Mouse (Mus musculus): ENCODE results near the gene Magi2.
"Not testable (repeated sequence)": the region's sequence is repeated elsewhere in the genome, so short reads cannot be mapped to it uniquely, and the experiment has no call there.

Gene Magi2

GRCm38 (mm10) chr5:20499031-20499600 is 1272.3 kb downstream of the Magi2 start:
- DNase-seq (ENCODE audit: low spot score in 2 of 2), result no peak

GRCm38 (mm10) chr5:20508609-20509008 is 1281.8 kb downstream of the Magi2 start:
- no peak for DNase-seq (ENCODE audit: low spot score in 2 of 2)

GRCm38 (mm10) chr5:20509606-20510005 is 1282.8 kb downstream of the Magi2 start:
- no peak for DNase-seq (ENCODE audit: low spot score in 2 of 2)

GRCm38 (mm10) chr5:20512377-20513126 is 1285.7 kb downstream of the Magi2 start:
- no peak for DNase-seq (ENCODE audit: low spot score in 2 of 2)

GRCm38 (mm10) chr5:20521639-20522038 is 1294.8 kb downstream of the Magi2 start:
- no peak for DNase-seq (ENCODE audit: low spot score in 2 of 2)

- no peak for DNase-seq (ENCODE audit: low spot score in 2 of 2)
Observed at GRCm38 (mm10) chr5:20522047-20522446, 1295.2 kb downstream of the Magi2 start.

GRCm38 (mm10) chr5:20523776-20524175 is 1296.9 kb downstream of the Magi2 start:
- no peak for DNase-seq (ENCODE audit: low spot score in 2 of 2)

GRCm38 (mm10) chr5:20526588-20526987 is 1299.8 kb downstream of the Magi2 start:
- DNase-seq (ENCODE audit: low spot score in 2 of 2), result not testable (repeated sequence)

- no peak for DNase-seq (ENCODE audit: low spot score in 2 of 2)
Observed at GRCm38 (mm10) chr5:20536544-20536943, 1309.7 kb downstream of the Magi2 start.

GRCm38 (mm10) chr5:20537369-20538022 is 1310.7 kb downstream of the Magi2 start:
- no peak for DNase-seq (ENCODE audit: low spot score in 2 of 2)

- DNase-seq (ENCODE audit: low spot score in 2 of 2), result no peak
Observed at GRCm38 (mm10) chr5:20544374-20544773, 1317.5 kb downstream of the Magi2 start.

- DNase-seq (ENCODE audit: low spot score in 2 of 2), result no peak
Observed at GRCm38 (mm10) chr5:20559378-20559777, 1332.5 kb downstream of the Magi2 start.

- DNase-seq (ENCODE audit: low spot score in 2 of 2), result no peak
Observed at GRCm38 (mm10) chr5:20559821-20560220, 1333.0 kb downstream of the Magi2 start.

GRCm38 (mm10) chr5:20568421-20568820 is 1341.6 kb downstream of the Magi2 start:
- no peak for DNase-seq (ENCODE audit: low spot score in 2 of 2)

GRCm38 (mm10) chr5:20568966-20569365 is 1342.1 kb downstream of the Magi2 start:
- DNase-seq (ENCODE audit: low spot score in 2 of 2), result no peak

GRCm38 (mm10) chr5:20574816-20575215 is 1348.0 kb downstream of the Magi2 start:
- DNase-seq (ENCODE audit: low spot score in 2 of 2), result no peak

GRCm38 (mm10) chr5:20575798-20576197 is 1349.0 kb downstream of the Magi2 start:
- DNase-seq (ENCODE audit: low spot score in 2 of 2), result no peak

GRCm38 (mm10) chr5:20576266-20576665 is 1349.4 kb downstream of the Magi2 start:
- no peak for DNase-seq (ENCODE audit: low spot score in 2 of 2)

GRCm38 (mm10) chr5:20578666-20579065 is 1351.8 kb downstream of the Magi2 start:
- DNase-seq (ENCODE audit: low spot score in 2 of 2), result no peak

GRCm38 (mm10) chr5:20580619-20581018 is 1353.8 kb downstream of the Magi2 start:
- DNase-seq (ENCODE audit: low spot score in 2 of 2), result no peak

- no peak for DNase-seq (ENCODE audit: low spot score in 2 of 2)
Observed at GRCm38 (mm10) chr5:20582995-20583435, 1356.2 kb downstream of the Magi2 start.

GRCm38 (mm10) chr5:20583639-20584038 is 1356.8 kb downstream of the Magi2 start:
- DNase-seq (ENCODE audit: low spot score in 2 of 2), result no peak

- no peak for DNase-seq (ENCODE audit: low spot score in 2 of 2)
Observed at GRCm38 (mm10) chr5:20584769-20585168, 1357.9 kb downstream of the Magi2 start.
